Mouse (Mus musculus): ENCODE data around the gene Casr. TPM values are rescaled to one million over a fixed set of nuclear protein-coding genes. Genes with fewer than 3 reads are reported as not detected.

The Casr gene
- total RNA-seq, 2 experiments from 2014 or later: 3.3 to 7.1 TPM

- intact Hi-C loops (cut with DNase I): no loop called here
- no peak for DNase-seq (ENCODE audit: low spot score in 2 of 2)
Measured at GRCm38 (mm10) chr16:36460426-36460825, 101.5 kb downstream of the Casr start.

GRCm38 (mm10) chr16:36455342-36455802 is 106.6 kb downstream of the Casr start, which contains the start of gene Stfa3:
Stfa3 (minus strand) TSS chr16:36455392.
- intact Hi-C loops (cut with DNase I): no loop called here
- DNase-seq (ENCODE audit: low spot score in 2 of 2): no peak

Other genes starting within 250 kb of the Casr start
- not detected for gene BC117090, start 227.8 kb downstream of the Casr start, total RNA-seq (2021)
- gene BC100530, start 194.4 kb downstream of the Casr start, total RNA-seq (2021): not detected
- gene Stfa2, start 153.7 kb downstream of the Casr start, total RNA-seq (2021): not detected
- gene Stfa3, start 106.7 kb downstream of the Casr start, total RNA-seq (2021): not detected
- 1 to 10 TPM; 1.4 to 1.8 TPM for gene Cd86, start 103.9 kb upstream of the Casr start, total RNA-seq (2021)
- gene Ildr1, start 131.8 kb upstream of the Casr start, total RNA-seq (2021): under 1 TPM; 0.26 to 0.42 TPM
- 10 to 100 TPM; 36.9 to 37.6 TPM for gene Slc15a2, start 222.8 kb upstream of the Casr start, total RNA-seq (2021)

Measured in left cerebral cortex, postnatal 14 days (tissue).